Mouse (Mus musculus): ENCODE measurements around the gene Slmap.

Slmap gene

GRCm38 (mm10) chr14:26459516-26459915, 75.2 kb downstream of the Slmap start:
- no peak for TF ChIP-seq GATA4 (IDR thresholded peaks at IDR 0.05; ENCODE audit: insufficient replicate concordance, low read length)

- TF ChIP-seq GATA4 (IDR thresholded peaks at IDR 0.05; ENCODE audit: insufficient replicate concordance, low read length): peak; percentile 21; the same call in 1 of the 2 replicates
Measured at GRCm38 (mm10) chr14:26454851-26455250, 79.9 kb downstream of the Slmap start.

GRCm38 (mm10) chr14:26450036-26450800, 84.5 kb downstream of the Slmap start:
- TF ChIP-seq GATA4 (IDR thresholded peaks at IDR 0.05; ENCODE audit: insufficient replicate concordance, low read length): no peak; the same call in 1 of the 2 replicates

- no peak for TF ChIP-seq GATA4 (IDR thresholded peaks at IDR 0.05; ENCODE audit: insufficient replicate concordance, low read length)
Measured at GRCm38 (mm10) chr14:26448581-26448980, 86.2 kb downstream of the Slmap start.

- no peak for TF ChIP-seq GATA4 (IDR thresholded peaks at IDR 0.05; ENCODE audit: insufficient replicate concordance, low read length)
Measured at GRCm38 (mm10) chr14:26447223-26447622, 87.5 kb downstream of the Slmap start.

GRCm38 (mm10) chr14:26446538-26446937, 88.2 kb downstream of the Slmap start:
- TF ChIP-seq GATA4 (IDR thresholded peaks at IDR 0.05; ENCODE audit: insufficient replicate concordance, low read length): no peak

- no peak for TF ChIP-seq GATA4 (IDR thresholded peaks at IDR 0.05; ENCODE audit: insufficient replicate concordance, low read length)
Measured at GRCm38 (mm10) chr14:26442534-26442933, 92.2 kb downstream of the Slmap start.

GRCm38 (mm10) chr14:26441041-26441812, 93.5 kb downstream of the Slmap start:
- peak; percentile 37; the same call in 1 of the 2 replicates for TF ChIP-seq GATA4 (IDR thresholded peaks at IDR 0.05; ENCODE audit: insufficient replicate concordance, low read length)

GRCm38 (mm10) chr14:26439996-26440395, 94.7 kb downstream of the Slmap start:
- no peak for TF ChIP-seq GATA4 (IDR thresholded peaks at IDR 0.05; ENCODE audit: insufficient replicate concordance, low read length)

- TF ChIP-seq GATA4 (IDR thresholded peaks at IDR 0.05; ENCODE audit: insufficient replicate concordance, low read length): peak; percentile 34; the same call in 1 of the 2 replicates
Measured at GRCm38 (mm10) chr14:26437771-26438170, 97.0 kb downstream of the Slmap start.

- TF ChIP-seq GATA4 (IDR thresholded peaks at IDR 0.05; ENCODE audit: insufficient replicate concordance, low read length): no peak
Measured at GRCm38 (mm10) chr14:26436304-26436703, 98.4 kb downstream of the Slmap start.

- peak; percentile 55 for TF ChIP-seq GATA4 (IDR thresholded peaks at IDR 0.05; ENCODE audit: insufficient replicate concordance, low read length)
Measured at GRCm38 (mm10) chr14:26432320-26432719, 102.4 kb downstream of the Slmap start.

- TF ChIP-seq GATA4 (IDR thresholded peaks at IDR 0.05; ENCODE audit: insufficient replicate concordance, low read length): no peak
Measured at GRCm38 (mm10) chr14:26431919-26432318, 102.8 kb downstream of the Slmap start.

GRCm38 (mm10) chr14:26420231-26420630, 114.5 kb downstream of the Slmap start:
- TF ChIP-seq GATA4 (IDR thresholded peaks at IDR 0.05; ENCODE audit: insufficient replicate concordance, low read length): no peak

GRCm38 (mm10) chr14:26417956-26418355, 116.8 kb downstream of the Slmap start:
- no peak for TF ChIP-seq GATA4 (IDR thresholded peaks at IDR 0.05; ENCODE audit: insufficient replicate concordance, low read length)

- no peak for TF ChIP-seq GATA4 (IDR thresholded peaks at IDR 0.05; ENCODE audit: insufficient replicate concordance, low read length)
Measured at GRCm38 (mm10) chr14:26417088-26417487, 117.6 kb downstream of the Slmap start.
